Mouse (Mus musculus): ENCODE results near the gene Flvcr2. TPM values are rescaled to one million over a fixed set of nuclear protein-coding genes. Genes with fewer than 3 reads are reported as not detected.
A peak's percentile ranks its signal among the peaks of the same experiment; 100 is the strongest.

The Flvcr2 gene
- total RNA-seq, 2 experiments from 2014 or later, result 0.50 to 0.51 TPM

DNA sequence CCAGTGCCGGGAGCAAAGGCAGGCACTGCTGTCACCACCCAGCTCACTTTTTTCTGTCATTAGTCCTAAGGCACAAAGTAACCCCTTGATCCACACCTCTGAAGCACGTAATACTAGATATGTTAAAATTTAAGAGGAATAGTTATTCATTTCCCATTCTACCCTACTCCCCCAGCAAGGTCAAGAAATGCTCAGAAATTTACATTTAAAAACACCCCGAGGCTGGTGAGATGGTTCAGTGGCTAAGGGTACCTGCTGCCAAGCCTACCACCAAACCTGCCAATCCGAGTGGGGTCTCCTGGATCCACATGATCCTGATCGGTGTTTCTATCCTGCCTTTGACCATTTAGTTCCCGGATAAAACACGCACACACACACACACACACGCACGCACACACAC is 3.5 kb downstream of the Flvcr2 start:
- intact Hi-C loops (cut with DNase I), result loop anchor here (5.0 kb wide), 1 partner anchor 332 kb away; the partner anchor contains the start of gene Ift43
- no peak overlapping the region for H3K4me3 ChIP-seq
- DNase-seq, result no peak

DNA sequence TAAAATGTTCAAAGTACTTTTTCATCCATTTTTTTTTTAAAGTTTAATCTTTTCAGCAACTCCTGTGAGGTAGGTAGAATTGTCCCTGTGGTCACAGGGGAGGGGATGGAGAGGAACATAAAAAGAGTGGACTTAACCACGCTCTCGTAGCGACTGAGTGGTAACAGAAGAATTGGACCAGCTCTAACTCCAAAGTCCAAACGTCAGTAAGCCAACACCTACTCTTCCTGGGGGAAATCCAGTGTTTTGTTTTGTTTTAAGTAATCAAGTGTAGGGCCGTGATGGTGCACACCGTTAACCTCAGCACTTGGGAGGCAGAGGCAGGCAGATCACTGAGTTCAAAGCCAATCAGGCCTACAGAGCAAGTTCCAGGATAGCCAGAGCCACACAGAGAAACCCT is 5.8 kb downstream of the Flvcr2 start:
- DNase-seq, result no peak
- Histone ChIP-seq H3K4me3 (no peak overlapping the region), H3K27ac (no peak overlapping the region)
- TF ChIP-seq CTCF (IDR thresholded peaks at IDR 0.05), result no peak
- intact Hi-C loops (cut with DNase I), result no loop called here

More for the DNA sequence above, 3.5 kb downstream of the Flvcr2 start:
- TF ChIP-seq CTCF (IDR thresholded peaks at IDR 0.05), result no peak
- H3K27ac ChIP-seq, result no peak overlapping the region

DNA sequence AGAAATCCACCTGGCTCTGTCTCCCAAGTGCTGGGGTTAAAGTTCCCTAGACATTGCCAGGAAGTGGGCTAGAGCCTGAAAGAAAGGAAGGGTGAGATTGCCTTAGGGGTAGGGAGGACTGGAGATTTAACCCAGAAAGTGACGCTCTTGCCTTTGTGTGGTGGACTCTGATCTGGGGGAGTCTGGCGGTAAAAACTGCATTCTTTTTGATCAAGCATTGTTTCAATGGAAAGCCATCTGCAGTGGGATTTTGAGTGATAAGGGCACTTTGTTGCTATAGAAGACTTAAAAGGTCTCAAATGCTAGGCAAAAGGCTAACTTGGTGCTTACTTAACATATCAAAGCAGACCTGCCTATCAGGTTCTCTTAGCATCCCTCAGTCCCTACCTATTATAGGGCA is 6.9 kb downstream of the Flvcr2 start:
- intact Hi-C loops (cut with DNase I), result no loop called here
- Histone ChIP-seq H3K27ac (no peak overlapping the region), H3K4me3 (no peak overlapping the region)
- DNase-seq, result no peak
- TF ChIP-seq CTCF (IDR thresholded peaks at IDR 0.05), result no peak

DNA sequence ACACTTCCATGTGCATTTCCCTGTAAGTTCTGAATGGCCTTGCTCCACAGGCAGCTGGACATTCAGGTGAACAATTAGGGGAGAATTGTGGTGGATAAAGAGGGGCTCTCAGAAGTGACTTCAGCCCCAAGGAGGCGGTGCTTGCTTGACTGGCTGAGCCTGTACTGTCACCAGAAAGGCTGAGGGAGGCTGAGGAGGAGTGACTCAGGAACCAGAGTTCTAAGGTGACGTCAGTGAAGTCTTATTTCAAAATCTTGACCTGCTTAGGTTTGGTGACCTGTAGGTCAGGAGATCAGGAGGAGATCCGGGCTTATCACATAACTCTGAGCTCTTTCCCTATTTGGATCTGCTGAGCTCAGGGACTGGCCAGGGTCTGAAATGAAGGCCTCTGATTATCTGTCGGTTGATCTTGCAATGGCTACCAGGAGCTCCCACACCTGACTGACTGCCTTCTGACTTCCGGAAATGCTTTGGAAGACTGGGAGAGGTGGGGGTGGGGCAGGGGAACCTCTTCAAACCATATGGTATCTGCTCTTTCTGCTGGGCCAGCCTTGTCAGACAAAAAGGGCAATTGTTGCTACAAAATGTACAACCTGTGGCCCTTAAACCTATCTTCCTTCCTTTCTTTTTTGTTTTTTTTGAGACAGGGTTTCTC is 8.4 kb downstream of the Flvcr2 start:
- Histone ChIP-seq H3K4me3 (no peak overlapping the region), H3K27ac (no peak overlapping the region)
- no peak for DNase-seq
- intact Hi-C loops (cut with DNase I), result no loop called here
- no peak for TF ChIP-seq CTCF (IDR thresholded peaks at IDR 0.05)

DNA sequence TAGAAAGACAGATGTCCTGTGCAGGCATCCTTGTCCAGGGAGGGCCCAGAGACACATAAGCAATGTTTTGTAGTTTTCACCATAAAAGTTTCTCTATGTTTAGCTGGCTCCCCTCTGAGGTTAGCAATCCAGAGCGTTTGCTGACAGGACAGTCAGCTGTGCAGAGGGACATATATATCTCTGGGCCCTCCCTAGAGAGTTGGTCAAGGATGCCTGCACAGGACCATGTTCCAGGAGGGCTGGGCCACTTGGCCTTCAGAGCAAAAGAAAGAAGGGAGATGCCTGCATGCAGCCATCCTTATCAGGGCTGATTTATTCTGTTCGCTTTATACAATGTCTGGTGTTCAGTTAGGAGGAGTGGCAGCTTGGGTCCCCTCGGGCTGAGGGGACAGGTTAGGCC is 10.1 kb downstream of the Flvcr2 start:
- intact Hi-C loops (cut with DNase I), result no loop called here
- H3K27ac ChIP-seq, result no peak overlapping the region
- no peak for DNase-seq
- no peak overlapping the region for H3K4me3 ChIP-seq
- no peak for TF ChIP-seq CTCF (IDR thresholded peaks at IDR 0.05)

DNA sequence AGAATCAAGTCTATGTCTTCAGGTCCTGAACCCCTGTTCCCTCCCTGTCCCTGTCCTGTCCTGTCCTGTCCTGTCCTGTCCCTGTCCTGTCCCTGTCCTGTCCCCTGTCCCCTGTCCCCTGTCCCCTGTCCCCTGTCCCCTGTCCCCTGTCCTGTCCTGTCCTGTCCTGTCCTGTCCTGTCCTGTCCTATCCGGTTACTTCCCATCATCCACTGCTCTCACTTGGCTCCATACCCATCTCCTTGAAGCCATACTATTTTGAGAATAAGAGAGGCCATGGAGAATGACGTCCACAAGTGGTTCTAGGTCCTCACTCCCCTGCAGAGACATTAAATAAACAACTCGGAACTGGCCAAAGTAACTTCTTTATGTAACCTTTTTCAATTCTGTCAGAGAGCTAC is 10.7 kb downstream of the Flvcr2 start:
- Histone ChIP-seq H3K4me3 (no peak overlapping the region), H3K27ac (no peak overlapping the region)
- DNase-seq, result no peak
- intact Hi-C loops (cut with DNase I), result no loop called here
- no peak for TF ChIP-seq CTCF (IDR thresholded peaks at IDR 0.05)

DNA sequence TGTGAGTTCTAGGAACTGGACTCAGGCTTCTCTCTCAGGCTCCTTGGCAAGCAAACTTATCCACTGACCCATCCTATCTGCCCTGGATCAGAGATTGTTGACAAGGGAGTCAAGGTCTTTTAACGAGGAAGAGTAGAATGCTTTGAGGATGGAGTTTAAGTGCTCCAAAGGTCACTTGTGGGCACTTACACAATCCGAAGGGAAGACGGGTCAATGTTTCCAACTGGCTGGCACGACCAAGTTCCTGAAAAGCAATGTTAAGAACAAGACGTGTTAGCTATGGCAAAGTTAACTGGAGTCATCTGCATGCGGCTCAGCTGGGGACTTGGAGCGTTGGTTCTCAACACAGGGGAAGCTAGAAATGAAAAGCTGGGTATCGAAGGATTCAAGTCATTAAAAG is 12.4 kb downstream of the Flvcr2 start:
- intact Hi-C loops (cut with DNase I), result no loop called here
- Histone ChIP-seq H3K27ac (no peak overlapping the region), H3K4me3 (no peak overlapping the region)
- no peak for DNase-seq
- no peak for TF ChIP-seq CTCF (IDR thresholded peaks at IDR 0.05)

DNA sequence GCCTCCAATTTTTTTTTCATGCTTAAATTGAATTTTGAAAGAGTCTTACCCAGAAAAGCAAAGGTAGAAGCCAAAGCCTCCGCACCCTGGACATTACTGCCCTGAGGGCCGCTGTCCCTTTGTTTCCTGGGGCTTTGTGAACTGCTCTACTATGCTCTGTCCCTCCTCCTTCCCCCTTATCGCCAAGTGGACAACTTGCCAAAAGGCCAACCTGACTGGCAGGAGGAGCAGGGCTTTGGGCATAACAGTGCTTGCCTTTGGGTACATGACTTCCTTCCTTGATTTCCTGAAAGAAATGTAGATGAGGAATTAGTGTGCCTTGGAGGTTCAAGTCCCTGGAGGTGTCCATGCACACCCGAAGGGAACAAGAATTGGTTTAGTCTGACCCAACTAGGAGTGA is 15.1 kb downstream of the Flvcr2 start:
- no peak for DNase-seq
- H3K4me3 ChIP-seq, result no peak overlapping the region
- no peak overlapping the region for H3K27ac ChIP-seq
- intact Hi-C loops (cut with DNase I), result no loop called here
- TF ChIP-seq CTCF (IDR thresholded peaks at IDR 0.05), result no peak

DNA sequence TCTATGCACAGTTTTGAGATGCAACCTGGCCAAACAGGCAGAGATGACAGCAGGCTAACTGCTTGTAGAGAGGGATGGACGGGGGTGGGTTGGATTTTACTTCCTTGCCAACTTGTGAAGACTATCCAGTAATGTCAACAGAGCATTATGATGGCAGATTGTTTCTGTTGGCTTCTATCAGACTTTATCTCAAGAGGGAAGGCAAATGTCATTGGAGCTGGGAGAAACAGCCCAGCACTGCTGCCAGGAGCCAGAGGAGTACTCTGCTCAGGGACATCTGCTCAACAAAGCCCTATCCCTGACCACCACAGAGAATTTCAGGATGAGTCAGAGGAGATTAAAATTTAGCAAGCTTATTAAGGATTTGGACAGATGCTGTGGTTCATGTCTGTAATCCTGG is 18.3 kb downstream of the Flvcr2 start:
- intact Hi-C loops (cut with DNase I), result no loop called here
- Histone ChIP-seq H3K27ac (no peak overlapping the region), H3K4me3 (no peak overlapping the region)
- no peak for DNase-seq
- no peak for TF ChIP-seq CTCF (IDR thresholded peaks at IDR 0.05)

DNA sequence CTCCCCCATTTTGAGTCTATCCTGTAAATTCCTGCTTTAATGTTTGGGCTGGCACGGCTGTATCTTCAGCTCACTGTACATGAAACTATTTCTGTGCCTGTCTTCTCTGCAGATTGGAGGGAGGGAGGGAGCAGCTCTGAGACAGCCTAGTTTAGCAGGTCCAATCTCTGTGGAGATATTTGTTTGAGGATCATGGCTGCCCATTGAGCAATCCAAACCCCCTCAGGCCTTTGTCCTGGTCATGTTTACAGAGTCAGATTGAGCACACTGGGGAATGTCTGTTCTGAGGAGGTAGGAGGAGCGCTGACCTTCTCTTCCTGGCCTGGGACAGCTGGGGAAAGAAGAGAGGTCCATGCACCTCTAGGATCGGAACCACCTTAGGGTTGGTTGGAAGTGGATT is 19.9 kb downstream of the Flvcr2 start:
- no peak for TF ChIP-seq CTCF (IDR thresholded peaks at IDR 0.05)
- intact Hi-C loops (cut with DNase I), result no loop called here
- H3K27ac ChIP-seq, result no peak overlapping the region

DNA sequence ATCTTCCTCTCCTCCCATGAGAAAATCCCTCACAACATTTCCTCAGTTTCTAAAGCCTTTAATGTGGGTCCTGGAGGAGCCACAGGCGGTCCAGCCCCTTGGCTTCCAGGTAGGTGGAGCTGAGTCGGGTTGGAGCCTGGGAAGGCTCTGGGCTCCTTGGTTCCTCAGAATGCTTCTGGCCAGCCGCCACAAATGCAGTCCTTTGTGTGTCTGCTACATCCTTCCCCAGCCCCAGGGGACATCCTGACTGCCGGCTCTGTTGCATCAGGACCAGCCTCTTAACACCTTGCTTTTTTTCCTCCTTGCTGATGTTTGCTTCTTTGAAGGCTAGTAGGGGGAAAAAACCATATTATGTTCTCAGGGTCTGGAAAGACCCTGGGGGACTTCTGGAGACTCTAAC is 21.4 kb downstream of the Flvcr2 start:
- no peak overlapping the region for H3K27ac ChIP-seq
- no peak for TF ChIP-seq CTCF (IDR thresholded peaks at IDR 0.05)
- peak; percentile 35 for DNase-seq
- intact Hi-C loops (cut with DNase I), result no loop called here
- H3K4me3 ChIP-seq, result no peak overlapping the region

More for the DNA sequence above, 19.9 kb downstream of the Flvcr2 start:
- H3K4me3 ChIP-seq, result no peak overlapping the region
- DNase-seq, result no peak

DNA sequence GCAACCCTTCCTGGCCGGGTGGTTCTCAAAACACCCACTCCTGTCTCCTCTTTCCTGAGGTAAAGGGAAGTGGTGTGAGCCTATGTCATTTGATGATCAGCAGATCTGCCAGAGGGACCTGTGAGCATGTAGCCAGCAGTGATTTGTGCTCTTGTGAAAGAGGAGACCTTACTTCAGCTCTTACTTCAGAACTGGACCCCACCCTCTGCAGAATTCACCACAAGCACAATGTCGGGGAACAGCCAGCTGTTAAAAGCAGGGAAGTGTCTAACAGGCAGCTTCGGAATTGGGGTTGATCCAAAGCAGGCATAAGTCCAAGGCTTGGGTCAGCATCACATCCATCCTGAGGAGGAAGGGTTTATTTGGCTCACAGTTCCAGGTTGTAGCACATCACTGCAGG is 25.0 kb downstream of the Flvcr2 start:
- intact Hi-C loops (cut with DNase I), result no loop called here
- peak; percentile 50 for DNase-seq
- Histone ChIP-seq H3K4me3 (no peak overlapping the region), H3K27ac (no peak overlapping the region)
- no peak for TF ChIP-seq CTCF (IDR thresholded peaks at IDR 0.05)

DNA sequence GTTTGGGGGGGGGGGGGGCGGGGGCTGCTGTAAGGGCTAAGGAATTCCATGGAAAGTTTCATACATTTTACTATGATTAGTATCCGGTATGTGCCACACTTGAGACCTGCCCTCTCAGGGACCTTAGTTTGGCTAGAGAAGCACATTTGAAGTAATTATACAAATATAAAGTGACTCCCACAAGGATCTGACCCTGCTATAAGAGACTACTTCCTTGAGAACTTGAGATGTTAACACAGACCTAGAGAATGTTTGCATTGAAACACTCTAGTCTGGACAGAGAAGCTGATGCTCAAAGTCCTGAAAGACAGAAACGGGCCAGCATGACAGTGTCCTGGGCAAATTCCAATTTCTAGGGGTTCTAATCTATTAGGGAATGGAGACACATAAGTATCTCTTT is 32.6 kb downstream of the Flvcr2 start:
- TF ChIP-seq CTCF (IDR thresholded peaks at IDR 0.05), result no peak
- DNase-seq, result no peak
- Histone ChIP-seq H3K27ac (no peak overlapping the region), H3K4me3 (no peak overlapping the region)
- intact Hi-C loops (cut with DNase I), result no loop called here

DNA sequence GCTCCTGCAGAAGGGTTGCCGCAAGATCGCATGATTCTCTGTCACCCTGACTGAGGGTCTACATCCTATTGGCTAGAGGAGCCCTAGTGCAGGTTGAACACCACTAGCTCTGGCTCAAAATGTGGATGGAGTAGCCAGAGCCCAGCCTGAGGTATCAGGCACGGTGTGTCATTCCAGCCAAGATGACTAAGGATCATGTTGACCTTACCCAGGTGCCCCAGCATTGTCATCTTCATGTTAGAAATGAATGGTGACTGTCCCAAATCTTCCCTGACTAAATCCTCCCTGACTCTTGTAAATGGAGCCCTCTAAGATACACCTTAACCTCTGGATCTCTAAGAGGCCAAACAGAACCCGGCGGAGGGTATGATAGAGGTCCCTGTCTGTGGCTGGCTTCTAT is 33.4 kb downstream of the Flvcr2 start:
- Histone ChIP-seq H3K27ac (no peak overlapping the region), H3K4me3 (no peak overlapping the region)
- intact Hi-C loops (cut with DNase I), result no loop called here
- DNase-seq, result no peak
- TF ChIP-seq CTCF (IDR thresholded peaks at IDR 0.05), result no peak

Measured in gastrocnemius, adult 2 months (tissue).